Comparison of ENCODE assay signal across 14 mouse cellular contexts in genomic region chr2:14454946-14455631, GRCm38 (mm10).
DNase-seq lines count a peak whose midpoint lies in the region; ATAC-seq and TF ChIP-seq lines count a peak whose summit lies in the region.
"Had no signal": no experiment of that assay in that cellular context is flagged by ENCODE, and none has a peak within 500 bp of the region (broad histone marks: within the 10 kb centered on the region; RNA-seq: fewer than 3 reads in every experiment).

No protein-coding gene starts in this region.

- no peak overlapping the region for H3K27ac ChIP-seq in lung, postnatal 0 days (ENCODE audit: low read length)
- H3K27ac ChIP-seq in left cerebral cortex, adult 2 months: no peak overlapping the region
- H3K27ac ChIP-seq: embryonic facial prominence, embryonic 13.5 days had no signal

- WGBS in lung, postnatal 0 days: 43% methylated on average over 7 of the region's 7 CpGs

- no peak for ATAC-seq in lung, postnatal 0 days
- ATAC-seq: activated CD4-positive, CD25-positive, alpha-beta regulatory T cell, adult 4 months; intestine, postnatal 0 days had no signal

- no peak for TF ChIP-seq CTCF in lung, postnatal 0 days (IDR thresholded peaks at IDR 0.05)
- no peak for TF ChIP-seq CTCF in left cerebral cortex, adult 2 months (IDR thresholded peaks at IDR 0.05)

- TF ChIP-seq EP300 in lung, postnatal 0 days (IDR thresholded peaks at IDR 0.05): no peak

- H3K4me1 ChIP-seq in lung, postnatal 0 days (ENCODE audit: insufficient read depth, low read depth, low read length): no peaks in the 10 kb centered on the region

- H3K4me3 ChIP-seq in lung, postnatal 0 days (ENCODE audit: low read depth, low read length): no peak overlapping the region
- no peak overlapping the region for H3K4me3 ChIP-seq in left cerebral cortex, adult 2 months
- H3K4me3 ChIP-seq: embryonic facial prominence, embryonic 13.5 days had no signal

- intact Hi-C loops in heart, postnatal 10 days (cut with DNase I): no loop called here
- intact Hi-C loops in gastrocnemius, postnatal 14 days (cut with DNase I; ENCODE audit: low total_unique reads): no loop called here
- intact Hi-C loops in left cerebral cortex, adult 2 months (cut with DNase I): no loop called here

- no peaks in the 10 kb centered on the region for H3K9me3 ChIP-seq in lung, postnatal 0 days (ENCODE audit: low read length)
- H3K9me3 ChIP-seq: embryonic facial prominence, embryonic 13.5 days; G1E had no signal

- H3K27me3 ChIP-seq in lung, postnatal 0 days (replicated peaks; ENCODE audit: insufficient read depth, low read length): no peaks in the 10 kb centered on the region
- H3K27me3 ChIP-seq: embryonic facial prominence, embryonic 13.5 days had no signal

- H3K4me2 ChIP-seq in lung, postnatal 0 days (replicated peaks; ENCODE audit: low read depth, low read length): no peak overlapping the region
- H3K4me2 ChIP-seq: embryonic facial prominence, embryonic 13.5 days had no signal

- peak; percentile 32 for DNase-seq in adrenal gland, adult 2 months
- DNase-seq in adrenal gland, postnatal 4 days (ENCODE audit: low spot score in 2 of 2): no peak
- peak; percentile 3 for DNase-seq in kidney, adult 18-20 months
- DNase-seq in kidney, adult 8-10 months: no peak
- DNase-seq in heart, postnatal 10 days: peak; percentile 3 to 22
- DNase-seq in lung, postnatal 0 days (ENCODE audit: low spot score): peak; percentile 31
- no peak for DNase-seq in gastrocnemius, postnatal 14 days
- no peak for DNase-seq in left cerebral cortex, adult 2 months (ENCODE audit: extremely low spot score in 1 of 2, low spot score in 2 of 2)
- DNase-seq: cerebellum, adult 9-10 months; thymus, adult 18-20 months had no signal

- H3K9ac ChIP-seq in lung, postnatal 0 days (replicated peaks; ENCODE audit: low read depth): no peak overlapping the region
- H3K9ac ChIP-seq: embryonic facial prominence, embryonic 13.5 days had no signal

- H3K36me3 ChIP-seq in lung, postnatal 0 days (ENCODE audit: insufficient read depth, low read length): no peaks in the 10 kb centered on the region
- H3K36me3 ChIP-seq: embryonic facial prominence, embryonic 13.5 days; G1E had no signal

Comparison
In these comparisons a context has a peak if more than half of its experiments do, and no peak if none do; other contexts are left out.
1. DNase-seq: peak in adrenal gland, adult 2 months (single experiment), kidney, adult 18-20 months (single experiment), heart, postnatal 10 days (2 of 2) and lung, postnatal 0 days (single experiment); none in adrenal gland, postnatal 4 days (0 of 2), kidney, adult 8-10 months (0 of 2), gastrocnemius, postnatal 14 days (single experiment) and left cerebral cortex, adult 2 months (0 of 2).